Mouse (Mus musculus): ENCODE measurements around the gene Fgd2.
"Not testable (repeated sequence)": the region's sequence is repeated elsewhere in the genome, so short reads cannot be mapped to it uniquely, and the experiment has no call there.

Fgd2 gene

DNA sequence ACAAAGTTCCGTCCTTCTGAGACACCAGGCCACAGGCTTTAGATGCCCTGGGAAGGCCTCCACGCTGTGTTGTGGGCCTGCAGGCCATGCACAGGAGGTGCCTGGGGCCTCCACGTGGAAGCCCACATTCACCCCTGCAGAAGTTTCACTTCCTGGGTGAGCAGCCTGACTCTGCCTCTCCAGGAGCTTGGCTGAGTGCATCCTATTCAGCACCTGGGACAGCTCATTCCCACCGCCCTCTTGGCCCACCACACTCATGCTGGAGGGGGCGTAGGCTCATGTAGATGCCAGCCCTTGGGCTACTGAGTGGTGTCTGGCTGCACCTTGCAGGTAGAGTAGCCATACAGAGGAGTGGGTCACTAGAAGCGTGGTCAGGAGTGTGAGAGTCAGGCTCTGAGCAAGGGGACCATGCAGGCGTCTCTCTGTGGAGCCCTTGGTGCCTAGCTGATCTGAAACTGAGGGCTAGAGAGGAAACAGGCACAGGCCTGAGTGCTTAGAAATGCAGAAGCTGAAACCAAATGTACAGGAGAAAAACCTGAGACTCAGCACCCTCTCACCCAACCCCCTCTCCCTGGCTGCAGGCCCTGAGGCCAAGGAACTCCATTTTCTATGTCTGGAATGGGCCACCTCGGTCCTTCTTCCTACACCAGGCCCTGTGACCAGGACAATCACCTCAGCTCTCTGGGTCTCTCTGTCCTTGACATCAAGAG is 1.4 kb downstream of the Fgd2 start:
- peak; percentile 54 for DNase-seq (ENCODE audit: low read depth, low spot score)

DNA sequence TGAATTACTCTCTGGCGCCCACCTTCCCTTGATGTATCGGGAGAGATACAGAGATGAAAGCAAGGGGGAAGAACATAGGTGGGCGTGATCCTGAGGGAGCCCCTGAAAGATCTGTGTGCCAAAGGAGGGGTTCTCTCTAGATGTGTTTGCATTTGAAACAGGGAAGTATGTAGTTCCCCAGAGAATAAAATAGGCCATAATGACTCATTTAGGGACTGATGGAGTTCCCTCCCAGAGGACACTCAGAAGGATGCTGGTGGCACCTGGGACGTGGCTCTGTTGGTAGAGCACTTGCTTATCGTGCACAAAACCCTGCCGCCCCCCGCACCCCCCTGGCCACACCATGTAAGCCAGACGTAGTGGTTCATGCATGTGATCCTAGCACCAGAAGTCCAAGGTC is 2.4 kb downstream of the Fgd2 start:
- no peak for DNase-seq (ENCODE audit: low read depth, low spot score)

DNA sequence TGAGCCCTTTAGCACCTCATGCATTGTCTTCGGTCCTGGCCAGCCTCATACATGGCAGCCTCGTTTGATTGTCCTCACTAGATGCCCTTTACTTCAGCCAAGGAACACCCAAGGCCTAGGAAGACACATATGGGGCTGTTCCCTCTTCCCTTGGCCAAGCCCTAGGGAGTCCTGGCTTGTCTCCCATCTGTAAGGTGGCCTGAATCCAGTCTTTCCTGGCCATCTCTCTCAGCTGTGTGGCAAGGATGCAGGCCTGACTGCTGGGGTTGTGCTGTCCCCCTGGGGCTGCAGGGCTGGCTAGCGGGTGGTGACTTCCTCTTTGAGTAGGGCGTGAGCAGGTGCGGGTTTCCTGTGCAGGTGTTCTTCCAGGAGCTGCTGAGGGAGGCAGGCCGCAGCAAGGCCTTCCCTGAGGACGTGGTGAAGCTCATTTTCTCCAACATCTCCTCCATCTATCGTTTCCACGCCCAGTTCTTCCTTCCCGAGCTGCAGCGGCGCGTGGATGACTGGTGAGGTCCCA is 4.4 kb downstream of the Fgd2 start:
- DNase-seq (ENCODE audit: low read depth, low spot score) = no peak

DNA sequence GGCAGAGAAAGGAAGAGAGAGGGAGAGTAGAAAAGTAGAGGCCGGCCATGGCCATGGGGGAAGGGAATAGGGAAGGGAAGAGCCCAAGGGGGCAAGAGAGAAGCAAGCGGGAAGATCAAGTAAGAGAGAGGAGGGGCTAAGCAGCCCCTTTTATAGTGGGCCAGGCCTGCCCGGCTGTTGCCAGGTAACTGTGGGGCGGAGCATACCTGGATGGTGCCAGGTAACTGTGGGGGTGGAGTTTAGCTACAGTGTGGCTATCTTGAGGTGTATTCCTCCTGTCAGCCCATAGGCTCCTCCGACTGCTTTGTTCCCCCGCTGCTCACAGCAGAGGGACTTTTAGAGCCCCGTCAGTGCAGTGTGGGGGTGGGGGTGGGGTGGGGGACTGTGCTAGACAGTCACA is 8.0 kb downstream of the Fgd2 start:
- no peak for DNase-seq (ENCODE audit: low read depth, low spot score)

DNA sequence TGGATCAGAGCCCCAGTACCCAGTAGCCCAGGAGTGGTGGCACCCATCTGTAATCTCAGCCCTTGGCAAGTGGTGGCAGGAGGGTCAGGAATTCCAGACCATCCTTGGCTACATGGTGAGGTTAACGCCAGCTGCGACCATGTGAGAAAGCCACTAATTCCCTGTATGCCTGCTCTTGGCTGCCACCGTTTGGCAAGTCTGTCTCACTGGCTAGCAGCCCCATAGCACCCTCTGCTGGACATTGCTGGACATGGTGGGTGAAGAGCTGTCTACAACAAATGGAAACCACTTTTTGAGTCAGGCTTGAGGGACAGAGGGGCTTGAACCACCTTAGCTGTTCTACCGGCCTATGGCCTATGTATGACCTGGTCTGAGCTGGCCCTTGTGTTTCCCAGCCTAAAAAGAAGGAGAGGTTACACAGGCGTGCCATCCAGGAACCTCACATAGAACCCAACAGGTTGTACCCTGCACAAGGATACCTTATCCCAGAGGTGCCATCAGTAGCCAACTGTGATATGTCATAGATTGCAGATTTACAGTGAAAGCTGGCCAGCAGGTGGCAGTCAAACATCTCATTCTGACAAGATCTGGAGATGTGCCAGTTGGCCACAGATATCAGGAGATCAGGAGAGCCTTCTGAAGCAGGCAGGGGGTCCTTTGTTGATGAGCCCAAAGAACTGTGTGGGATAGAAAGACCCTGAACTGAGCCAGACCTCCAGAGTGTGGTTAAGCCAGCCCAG is 10.4 kb downstream of the Fgd2 start:
- DNase-seq (ENCODE audit: low read depth, low spot score) = peak; percentile 90

DNA sequence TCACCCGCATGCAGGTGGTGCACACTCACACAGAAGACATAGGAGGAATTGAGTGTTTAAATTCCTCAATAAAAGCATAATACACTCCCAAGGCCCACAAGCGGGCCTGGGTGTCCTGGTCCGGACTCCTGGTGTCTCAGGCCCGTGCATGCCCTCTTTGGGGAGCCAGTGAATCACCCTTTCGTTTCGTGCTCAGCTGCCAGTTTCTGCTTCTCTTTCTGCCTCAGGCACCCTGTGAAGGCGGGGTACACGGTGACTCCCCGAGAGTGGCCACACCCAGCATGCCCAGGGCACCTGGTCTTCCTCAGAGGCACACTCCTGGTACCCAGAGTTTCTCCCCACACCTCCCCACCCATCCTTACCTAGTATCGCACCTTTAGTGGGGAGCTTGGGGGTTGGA is 15.2 kb downstream of the Fgd2 start:
- no peak for DNase-seq (ENCODE audit: low read depth, low spot score)

DNA sequence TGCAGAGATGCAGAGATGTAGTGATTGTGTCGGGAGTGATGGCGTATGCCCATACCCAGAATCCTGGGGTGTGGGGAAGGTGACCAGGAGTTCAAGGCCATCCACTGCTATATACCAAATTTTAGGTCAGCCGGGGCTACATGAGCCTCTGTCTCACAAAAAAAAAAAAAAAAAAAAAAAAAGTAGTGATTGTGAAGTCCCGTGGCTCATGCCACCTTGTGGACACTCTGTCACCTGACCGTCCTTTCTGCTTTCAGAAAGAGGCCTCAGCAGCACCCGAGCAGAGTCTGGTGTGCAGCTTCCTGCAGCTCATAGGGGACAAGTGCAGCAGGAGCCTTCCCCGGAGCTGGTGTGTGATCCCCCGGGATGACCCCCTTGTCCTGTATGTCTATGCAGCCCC is 17.3 kb downstream of the Fgd2 start:
- DNase-seq (ENCODE audit: low read depth, low spot score) = no peak

DNA sequence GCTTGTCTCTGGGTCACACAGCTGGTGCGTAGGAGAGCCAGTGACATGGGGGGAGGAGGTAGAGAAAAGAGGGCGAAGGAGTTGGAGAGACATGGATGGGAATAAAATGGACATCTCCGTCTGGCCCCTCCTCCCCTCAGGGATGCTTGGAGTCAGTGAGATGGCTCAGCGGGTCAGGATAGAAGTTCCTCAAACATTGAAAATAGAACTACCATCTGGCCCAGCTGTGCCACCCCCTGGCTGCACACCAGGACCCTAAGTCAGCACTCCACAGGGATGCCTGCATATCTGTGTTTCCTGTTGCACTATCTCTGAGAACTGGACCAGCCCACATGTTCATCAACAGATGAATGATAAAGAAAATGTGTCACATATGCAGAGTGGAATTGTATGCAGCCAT is 19.5 kb downstream of the Fgd2 start:
- DNase-seq (ENCODE audit: low read depth, low spot score) = no peak

DNA sequence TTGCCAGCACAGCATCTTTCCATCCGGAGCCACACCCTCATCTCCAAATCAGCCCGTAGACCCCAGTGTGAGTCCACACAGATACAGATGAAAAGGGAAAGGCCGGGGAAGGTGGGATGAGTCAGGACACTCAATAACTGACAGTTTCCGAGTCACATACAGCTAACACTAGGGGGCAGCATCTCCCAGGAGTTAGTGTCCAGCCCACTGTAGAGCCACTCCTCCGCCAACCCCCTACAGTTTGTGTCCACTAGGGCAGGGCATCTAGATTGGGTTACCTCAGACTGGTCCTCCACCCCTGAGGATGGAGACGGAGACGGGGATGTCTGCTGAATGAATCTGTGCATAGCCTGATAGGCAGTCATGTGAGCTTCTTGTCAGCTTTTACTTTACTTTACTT is 20.8 kb downstream of the Fgd2 start:
- peak; percentile 90 for DNase-seq (ENCODE audit: low read depth, low spot score)

DNA sequence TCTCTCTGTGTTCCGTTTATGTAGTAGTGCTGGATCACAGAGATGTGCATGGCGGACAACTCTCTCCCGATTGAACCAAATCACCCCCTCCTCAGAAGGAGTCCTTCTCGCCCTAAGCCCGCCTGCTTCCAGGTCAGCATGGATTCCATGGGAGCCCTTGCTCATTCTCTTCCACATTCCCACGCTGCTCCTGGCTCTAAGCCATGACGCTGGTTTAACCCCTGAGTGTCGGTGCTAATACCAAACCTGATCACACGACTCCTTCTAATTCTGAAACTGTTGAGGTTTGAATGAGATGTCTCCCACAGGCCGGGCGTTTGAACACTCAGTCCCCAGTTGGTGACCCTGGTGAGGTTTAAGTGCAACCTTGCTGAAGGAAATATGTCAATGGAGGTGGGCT is 21.7 kb downstream of the Fgd2 start:
- peak; percentile 39 for DNase-seq (ENCODE audit: low read depth, low spot score)

DNA sequence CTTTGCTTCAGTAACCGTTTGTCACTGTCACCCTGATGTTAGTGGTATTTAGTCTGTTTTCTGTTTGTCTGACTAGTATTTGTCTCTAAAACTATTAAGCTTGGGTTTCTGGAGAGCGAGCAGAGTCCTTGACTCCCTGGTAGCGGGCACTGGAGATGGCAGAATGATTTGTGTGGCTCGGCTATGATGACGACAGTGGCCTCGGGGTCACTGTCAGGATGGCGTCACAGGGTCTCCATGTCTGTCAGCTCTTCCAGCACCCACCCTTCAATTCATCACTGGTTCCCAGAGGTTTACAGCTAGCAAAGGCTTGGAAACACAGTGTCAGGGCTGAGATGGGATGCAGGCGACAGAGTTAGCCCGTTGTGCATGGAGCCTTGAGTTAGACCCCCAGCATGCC is 23.2 kb downstream of the Fgd2 start:
- DNase-seq (ENCODE audit: low read depth, low spot score) = no peak

DNA sequence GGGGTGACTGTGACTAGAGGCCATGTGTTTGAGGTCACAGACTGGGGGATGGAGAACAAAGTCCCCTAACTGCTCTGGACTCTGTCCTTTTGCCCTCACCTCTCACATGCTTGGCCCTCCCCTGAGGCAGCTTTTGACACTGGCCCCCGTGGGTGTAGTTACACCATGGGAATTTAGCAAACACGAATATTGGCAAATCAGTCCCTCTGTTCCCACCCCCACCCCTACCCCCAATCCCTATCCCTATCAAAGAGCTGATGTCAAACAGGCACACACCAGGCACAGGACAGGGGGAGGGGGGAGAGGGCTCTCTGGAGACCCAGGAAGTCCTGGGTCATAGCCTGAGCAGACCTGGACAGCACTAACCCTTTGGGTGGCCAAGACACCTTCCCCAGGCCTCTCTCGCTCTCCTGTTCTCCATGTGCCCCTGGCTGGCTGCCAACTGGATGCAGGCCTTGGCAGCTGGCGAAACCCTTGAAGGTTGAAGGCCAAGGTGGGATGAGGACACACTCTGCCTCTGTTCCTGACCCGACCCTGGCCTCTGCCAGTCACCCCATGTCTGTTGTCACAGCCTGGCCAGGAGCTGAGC is 24.2 kb downstream of the Fgd2 start:
- no peak for DNase-seq (ENCODE audit: low read depth, low spot score)

DNA sequence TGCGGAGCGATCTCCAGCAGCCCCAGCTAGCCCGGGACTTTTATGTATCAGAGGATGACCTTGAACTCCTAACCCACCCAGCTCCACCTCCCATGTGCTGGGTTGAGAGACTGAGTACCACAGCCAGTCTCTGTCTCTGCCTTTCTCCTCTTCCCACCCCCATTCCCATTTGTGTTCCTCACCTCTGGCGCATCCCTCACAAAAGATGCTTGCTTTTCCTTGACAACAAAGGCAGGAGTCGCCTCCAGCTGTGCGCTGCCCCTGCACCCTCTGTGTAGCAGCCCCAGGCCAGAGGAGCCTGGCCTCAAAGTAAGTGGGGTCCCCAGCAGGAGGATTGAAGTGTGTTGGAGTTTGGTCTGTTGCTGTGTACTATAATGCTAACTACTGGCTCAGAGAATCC is 25.0 kb downstream of the Fgd2 start:
- DNase-seq (ENCODE audit: low read depth, low spot score) = peak; percentile 88

DNA sequence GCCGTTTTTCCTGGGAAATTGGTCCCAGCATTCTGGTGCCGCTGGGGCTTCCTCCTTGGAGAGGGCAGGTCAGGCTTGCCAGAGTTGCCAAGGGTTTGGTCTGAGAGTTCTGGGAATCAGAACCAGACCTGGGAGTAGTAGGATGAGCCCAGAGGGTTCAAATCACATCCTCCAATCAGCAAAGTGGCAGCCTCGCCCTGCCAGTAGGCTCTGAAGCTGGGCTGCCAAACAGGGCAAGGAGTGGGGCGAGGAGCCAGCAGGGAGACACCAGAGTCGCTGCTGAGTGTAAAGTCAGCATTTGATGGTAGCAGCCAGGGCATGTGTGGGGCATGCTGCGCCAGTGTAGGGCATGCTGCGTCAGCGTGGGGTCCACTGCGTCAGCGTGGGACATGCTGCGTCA is 28.3 kb downstream of the Fgd2 start:
- DNase-seq (ENCODE audit: low read depth, low spot score) = no peak

DNA sequence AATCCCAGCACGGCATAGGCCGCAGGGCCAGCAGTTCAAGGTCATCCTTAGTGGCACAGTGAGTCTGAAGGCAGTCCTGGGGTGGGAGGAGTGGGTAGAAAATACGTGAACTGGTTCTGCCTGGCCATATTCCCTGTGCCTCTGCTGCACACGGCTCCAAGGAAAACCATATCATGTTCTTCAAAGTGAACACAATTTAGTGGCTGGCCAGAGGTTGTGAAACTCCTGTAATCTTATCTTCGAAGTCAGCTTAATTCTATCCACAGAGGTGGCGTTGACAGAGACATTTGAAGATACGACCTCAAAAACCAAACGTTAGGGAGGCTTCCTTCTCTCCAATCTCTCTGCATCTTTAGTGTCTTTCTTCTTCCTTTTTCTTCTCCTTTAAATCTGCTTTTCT is 30.6 kb downstream of the Fgd2 start:
- no peak for DNase-seq (ENCODE audit: low read depth, low spot score)

DNA sequence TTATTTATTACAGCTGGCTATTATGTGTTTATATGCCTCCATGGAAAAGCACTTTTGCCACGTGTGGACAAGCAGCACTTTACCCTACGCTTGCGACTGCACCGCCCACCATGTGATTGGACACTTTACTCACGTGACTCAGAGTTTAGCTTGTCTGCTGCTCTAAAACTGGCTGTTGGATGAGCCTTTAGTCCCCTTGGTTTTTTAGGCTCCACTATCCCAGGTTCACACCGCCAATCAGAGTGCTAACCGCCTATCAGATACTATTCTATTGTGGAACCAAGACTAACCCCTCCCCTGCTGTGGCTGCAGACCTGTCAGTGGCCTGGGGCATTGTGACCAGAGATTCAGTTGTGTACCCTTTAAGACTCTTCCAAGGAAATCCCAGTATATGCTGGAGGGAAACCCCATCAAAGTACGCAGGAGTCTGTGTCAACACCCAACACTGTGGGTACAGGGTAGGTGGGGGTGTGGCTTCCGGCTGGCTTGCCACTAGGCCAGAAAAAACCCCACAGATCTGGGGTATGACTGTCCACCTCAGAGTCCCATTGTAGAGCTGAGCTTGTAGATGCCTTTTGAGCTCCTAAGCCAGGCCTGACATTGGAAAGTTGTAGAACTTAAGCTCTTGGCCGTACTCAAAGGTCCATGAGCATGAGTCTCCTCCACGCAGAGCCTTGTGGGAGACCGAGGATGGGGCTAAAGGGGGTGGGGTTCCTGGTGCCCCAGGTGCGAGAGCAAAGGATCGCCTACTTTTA is 32.8 kb downstream of the Fgd2 start:
- DNase-seq (ENCODE audit: low read depth, low spot score) = peak; percentile 66

DNA sequence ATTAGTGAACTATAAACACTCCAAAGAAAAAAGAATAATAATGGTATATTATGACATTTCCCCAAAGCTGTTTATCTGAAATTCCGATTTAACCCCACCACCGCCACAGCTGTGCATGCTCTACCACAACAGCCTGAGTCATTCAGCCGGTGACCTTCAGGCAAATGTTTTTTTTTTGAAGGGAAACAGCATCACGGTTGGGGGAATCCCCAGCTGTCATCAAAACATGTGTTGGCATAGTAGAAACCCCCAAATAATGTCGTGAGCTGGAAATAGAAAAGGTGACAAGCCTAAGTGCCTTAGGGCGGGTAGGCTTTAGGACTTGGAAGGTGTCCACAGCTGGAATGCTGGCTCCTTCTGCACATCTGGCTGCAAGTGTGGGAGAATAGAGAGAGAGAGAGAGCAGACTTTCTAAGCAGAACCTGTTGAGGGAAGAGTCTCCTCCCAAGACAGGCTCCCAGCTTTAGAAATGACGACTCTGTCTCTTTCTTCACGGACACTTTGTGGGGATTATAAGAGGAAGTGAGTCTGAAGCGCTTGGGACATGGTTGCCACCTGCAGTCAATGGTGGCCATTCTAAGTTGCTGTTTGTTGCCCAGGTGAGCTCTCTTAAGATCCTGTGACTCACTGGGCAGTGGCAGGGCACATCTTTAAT is 33.5 kb downstream of the Fgd2 start:
- DNase-seq (ENCODE audit: low read depth, low spot score) = no peak

DNA sequence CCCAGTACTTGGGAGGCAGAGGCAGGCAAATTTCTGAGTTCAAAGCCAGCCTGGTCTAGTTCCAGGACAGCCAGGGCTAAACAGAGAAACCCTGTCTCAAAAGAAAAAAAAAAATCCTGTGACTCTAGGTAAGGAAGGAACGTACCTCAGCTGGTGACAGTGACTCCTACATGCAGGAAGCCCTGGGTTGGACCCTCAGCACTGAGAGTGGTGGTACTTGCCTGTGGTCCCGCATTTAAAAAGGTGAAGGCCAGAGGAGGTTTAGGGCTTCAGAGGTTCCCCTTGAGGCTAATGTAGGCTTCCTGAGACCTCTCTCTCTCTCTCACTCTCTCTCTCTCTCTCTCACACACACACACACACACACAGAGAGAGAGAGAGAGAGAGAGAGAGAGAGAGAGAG is 34.0 kb downstream of the Fgd2 start:
- not testable (repeated sequence) for DNase-seq (ENCODE audit: low read depth, low spot score)

DNA sequence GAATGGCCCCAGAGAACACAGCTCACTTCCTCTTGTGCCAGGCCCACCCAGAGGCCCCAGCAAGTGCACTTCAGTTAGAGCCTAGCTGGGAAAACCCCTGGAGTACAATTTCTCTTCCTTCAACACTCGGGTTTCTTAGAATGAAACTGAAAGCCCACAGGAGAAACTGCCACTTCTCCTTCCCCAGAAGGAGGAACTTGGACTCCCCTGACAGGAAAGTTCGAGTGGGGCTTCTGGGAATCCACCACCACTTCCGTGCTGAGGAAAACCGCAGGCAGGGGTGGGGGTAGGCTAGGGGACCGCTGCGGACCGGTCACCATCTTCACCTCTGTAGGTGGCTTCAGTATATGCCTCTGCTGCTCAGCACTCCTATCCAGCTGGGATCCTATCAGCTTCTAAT is 34.7 kb downstream of the Fgd2 start:
- no peak for DNase-seq (ENCODE audit: low read depth, low spot score)

DNA sequence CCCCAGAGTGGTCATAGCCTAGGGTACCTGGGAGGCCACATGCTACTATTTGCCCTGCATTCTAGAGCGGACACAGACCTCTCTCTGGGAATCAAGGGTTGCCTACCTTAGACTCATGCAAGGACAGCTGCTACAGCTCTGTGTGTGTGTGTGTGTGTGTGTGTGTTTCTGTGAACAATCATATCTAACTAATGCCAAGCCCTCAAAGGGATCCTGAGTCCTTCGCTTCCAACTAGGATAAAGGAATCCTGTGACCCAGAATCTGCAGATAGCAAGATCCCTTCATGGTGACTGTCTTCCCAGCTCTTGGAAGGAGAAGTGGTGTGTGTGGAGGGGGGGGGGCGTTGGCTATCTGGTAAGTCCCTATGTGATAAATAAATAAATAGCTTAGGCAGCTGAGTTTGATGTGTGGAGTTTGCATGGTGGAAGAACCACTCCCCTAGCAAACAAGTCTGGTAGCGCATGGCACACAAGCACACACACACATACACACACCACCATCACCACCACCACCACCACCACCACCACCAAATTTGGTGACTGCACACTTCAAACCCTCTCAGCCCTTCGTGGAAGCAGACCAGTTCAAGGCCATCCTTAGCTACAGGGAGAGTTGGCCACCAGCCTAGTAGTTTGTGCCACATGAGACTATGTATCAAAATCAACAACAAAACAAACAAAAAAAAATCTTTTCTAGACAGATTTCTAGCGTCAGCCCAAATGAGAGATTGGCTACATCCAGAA is 35.5 kb downstream of the Fgd2 start:
- DNase-seq (ENCODE audit: low read depth, low spot score) = no peak

DNA sequence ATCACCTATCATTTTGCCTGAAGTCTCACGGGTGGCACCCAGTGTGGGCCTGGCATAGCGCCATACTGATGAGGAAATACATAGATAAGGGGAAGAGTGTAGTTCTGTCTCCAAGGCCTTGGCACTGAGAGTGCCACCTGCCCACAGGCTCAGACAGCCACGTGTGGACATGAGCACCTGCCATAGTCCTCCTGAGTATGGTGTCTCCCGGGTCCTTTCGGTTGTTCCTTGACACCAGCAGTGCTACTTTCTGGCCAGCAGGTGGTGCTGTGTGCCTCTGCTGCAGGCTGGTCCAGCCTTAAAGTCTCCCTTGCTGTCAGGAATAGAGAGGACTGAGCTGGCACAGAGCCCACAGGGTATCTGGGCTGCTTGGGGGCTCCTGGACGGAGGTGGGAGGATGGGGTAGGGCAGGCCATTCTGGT is 36.1 kb downstream of the Fgd2 start:
- DNase-seq (ENCODE audit: low read depth, low spot score) = peak; percentile 75

All from R1 (cell line).